Mouse (Mus musculus): ENCODE measurements around the gene Tigd3.

The Tigd3 gene

GRCm38 (mm10) chr19:5874391-5874968 lies 19.5 kb downstream of the Tigd3 start:
- no peak for DNase-seq

GRCm38 (mm10) chr19:5872931-5873556 lies 20.9 kb downstream of the Tigd3 start:
- no peak for DNase-seq

- no peak for DNase-seq
Measured at GRCm38 (mm10) chr19:5872528-5872927, 21.4 kb downstream of the Tigd3 start.

GRCm38 (mm10) chr19:5871683-5872082 lies 22.3 kb downstream of the Tigd3 start:
- no peak for DNase-seq

GRCm38 (mm10) chr19:5871273-5871672 lies 22.7 kb downstream of the Tigd3 start:
- no peak for DNase-seq

GRCm38 (mm10) chr19:5868096-5868495 lies 25.9 kb downstream of the Tigd3 start:
- DNase-seq, result no peak

- no peak for DNase-seq
Measured at GRCm38 (mm10) chr19:5864710-5865398, 29.1 kb downstream of the Tigd3 start.

- no peak for DNase-seq
Measured at GRCm38 (mm10) chr19:5863776-5864175, 30.2 kb downstream of the Tigd3 start.

- DNase-seq, result no peak
Measured at GRCm38 (mm10) chr19:5862335-5863085, 31.4 kb downstream of the Tigd3 start.

- DNase-seq, result no peak
Measured at GRCm38 (mm10) chr19:5856604-5857003, 37.3 kb downstream of the Tigd3 start.

GRCm38 (mm10) chr19:5852035-5852722 lies 41.8 kb downstream of the Tigd3 start:
- no peak for DNase-seq

- DNase-seq, result no peak
Measured at GRCm38 (mm10) chr19:5851481-5851971, 42.4 kb downstream of the Tigd3 start.

- DNase-seq, result no peak
Measured at GRCm38 (mm10) chr19:5850860-5851259, 43.1 kb downstream of the Tigd3 start.

- DNase-seq, result peak; percentile 94 to 97
Measured at GRCm38 (mm10) chr19:5849843-5850527, 44.0 kb downstream of the Tigd3 start.

GRCm38 (mm10) chr19:5848826-5849672 lies 44.9 kb downstream of the Tigd3 start:
- no peak for DNase-seq

GRCm38 (mm10) chr19:5848032-5848825 lies 45.7 kb downstream of the Tigd3 start:
- peak; percentile 73 to 76 for DNase-seq

GRCm38 (mm10) chr19:5847306-5847796 lies 46.6 kb downstream of the Tigd3 start:
- DNase-seq, result peak in 1 of 2 experiments; percentile 73

GRCm38 (mm10) chr19:5846557-5847305 lies 47.2 kb downstream of the Tigd3 start:
- DNase-seq, result peak; percentile 85 to 93

- DNase-seq, result peak in 1 of 2 experiments; percentile 41
Measured at GRCm38 (mm10) chr19:5846154-5846553, 47.8 kb downstream of the Tigd3 start.

All from kidney, adult 8-10 months (tissue).